Mouse (Mus musculus): ENCODE data around the gene Bsn.
A peak's percentile ranks its signal among the peaks of the same experiment; 100 is the strongest.
"Not testable (repeated sequence)": the region's sequence is repeated elsewhere in the genome, so short reads cannot be mapped to it uniquely, and the experiment has no call there.

Bsn gene

DNA sequence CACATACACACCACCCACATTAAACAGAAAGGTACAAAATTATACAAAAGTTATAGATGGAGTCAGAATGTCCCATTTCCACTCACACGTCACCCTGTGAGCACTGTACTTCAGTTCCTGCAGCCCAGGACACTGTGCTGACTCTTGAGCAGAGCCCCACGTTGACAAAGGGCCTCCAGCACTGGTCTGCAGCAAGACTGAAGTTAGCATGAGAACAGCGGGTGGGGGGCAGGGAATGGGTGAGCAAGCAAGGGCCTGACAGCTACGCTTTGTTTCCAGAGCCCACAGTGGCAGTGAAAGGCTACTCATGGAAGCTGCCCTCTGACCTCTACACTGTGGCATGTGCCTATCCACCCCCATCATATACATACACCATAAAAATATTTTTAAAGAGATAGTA lies 40.4 kb downstream of the Bsn start:
- peak; percentile 50 for DNase-seq (ENCODE audit: low spot score)

DNA sequence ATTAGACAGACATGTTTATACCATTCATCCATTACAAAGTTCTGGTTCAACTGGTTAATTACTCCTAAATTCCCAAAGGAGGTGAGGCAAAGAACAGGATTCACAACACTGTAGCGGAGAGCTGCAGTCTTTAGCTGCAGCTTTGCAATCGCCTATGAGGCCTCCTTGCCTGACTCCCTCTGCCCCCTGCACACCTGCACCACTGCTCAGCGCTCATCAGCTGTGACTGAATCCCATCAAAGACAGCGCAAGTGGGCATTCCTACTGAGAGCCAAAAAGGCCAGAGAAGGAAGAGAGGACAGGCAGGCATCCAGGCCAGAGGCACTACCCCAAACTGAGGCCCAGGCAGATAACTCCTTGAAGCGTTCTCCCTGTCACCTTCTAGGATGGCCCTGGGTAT lies 42.6 kb downstream of the Bsn start:
- DNase-seq (ENCODE audit: low spot score), result no peak

DNA sequence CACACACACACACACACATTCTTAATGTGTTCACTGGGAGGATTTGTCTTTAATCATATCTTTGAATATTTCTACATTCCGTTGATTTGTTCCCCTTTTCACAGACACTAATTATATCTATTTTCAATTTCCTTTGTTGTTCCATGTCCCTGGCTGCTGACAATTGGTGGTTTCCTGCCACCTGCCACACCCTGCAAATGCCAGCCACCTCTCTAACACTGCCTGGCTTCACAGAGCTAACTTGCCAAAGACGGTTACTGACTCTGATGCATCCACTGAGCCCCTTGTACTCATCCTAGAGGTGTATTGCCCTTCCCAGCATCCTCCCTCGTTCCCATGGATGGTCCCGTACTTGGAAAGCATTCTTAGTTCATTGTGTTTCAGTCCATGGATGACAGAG lies 43.7 kb downstream of the Bsn start:
- DNase-seq (ENCODE audit: low spot score), result no peak

DNA sequence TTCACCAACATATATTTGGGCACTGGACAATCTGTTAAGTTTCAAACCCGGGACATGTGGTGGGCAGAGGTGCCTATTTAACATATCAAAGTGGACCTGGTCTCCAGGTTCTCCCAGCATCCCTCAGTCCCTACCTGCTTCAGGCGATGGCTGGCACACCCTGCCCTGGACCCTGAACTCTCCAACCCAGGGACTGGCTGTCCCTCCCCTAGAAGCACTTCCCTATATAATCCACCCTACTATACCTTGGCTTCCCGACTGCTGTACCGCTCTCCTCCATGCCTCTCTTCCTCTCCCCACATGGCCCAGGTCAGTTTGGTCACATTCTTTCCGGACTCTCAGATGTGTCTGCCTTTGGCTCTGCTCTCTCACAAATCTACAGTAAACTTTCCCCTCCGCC lies 44.4 kb downstream of the Bsn start:
- no peak for DNase-seq (ENCODE audit: low spot score)

DNA sequence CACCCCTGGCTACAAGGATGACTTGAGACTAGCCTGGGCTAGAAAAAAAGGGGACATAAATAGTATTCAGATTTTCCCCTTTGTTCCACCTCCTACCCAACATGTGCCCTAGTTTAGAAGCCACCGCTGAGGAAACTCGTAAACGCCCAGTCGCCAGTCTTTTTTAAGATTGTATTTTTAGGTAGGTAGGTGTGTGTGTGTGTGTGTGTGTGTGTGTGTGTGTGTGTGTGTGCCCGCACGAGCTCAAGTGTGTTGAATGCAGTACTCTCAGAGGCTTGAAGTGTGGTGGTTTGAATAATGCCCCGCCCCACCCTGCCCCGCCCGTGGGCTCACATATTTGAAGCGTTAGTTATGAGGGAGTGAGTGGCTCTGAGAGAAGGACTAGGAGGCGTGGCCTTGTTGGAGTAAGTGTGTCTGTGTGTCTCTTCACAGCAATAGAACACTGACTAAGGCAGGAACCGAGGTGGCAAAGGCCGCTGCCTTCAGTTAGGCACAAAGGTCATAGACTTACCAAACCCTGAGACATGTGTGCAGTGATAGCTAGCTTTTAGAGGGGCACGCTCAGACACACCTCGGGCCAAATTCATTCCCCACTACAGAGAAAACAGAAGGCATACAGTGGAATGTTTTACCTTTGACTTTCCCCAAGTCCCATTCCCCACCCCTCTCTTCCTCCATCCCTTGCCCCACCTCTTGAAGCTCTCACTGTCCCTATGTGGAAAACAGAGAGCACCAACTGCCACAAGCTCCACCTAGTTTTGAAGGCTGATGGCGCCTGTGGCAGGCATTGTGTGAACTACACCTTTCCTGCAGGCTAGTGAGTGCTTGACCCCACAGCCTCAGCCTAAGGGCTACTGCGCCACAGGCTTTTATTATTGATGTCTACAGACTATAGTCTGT lies 45.6 kb downstream of the Bsn start:
- DNase-seq (ENCODE audit: low spot score), result no peak

DNA sequence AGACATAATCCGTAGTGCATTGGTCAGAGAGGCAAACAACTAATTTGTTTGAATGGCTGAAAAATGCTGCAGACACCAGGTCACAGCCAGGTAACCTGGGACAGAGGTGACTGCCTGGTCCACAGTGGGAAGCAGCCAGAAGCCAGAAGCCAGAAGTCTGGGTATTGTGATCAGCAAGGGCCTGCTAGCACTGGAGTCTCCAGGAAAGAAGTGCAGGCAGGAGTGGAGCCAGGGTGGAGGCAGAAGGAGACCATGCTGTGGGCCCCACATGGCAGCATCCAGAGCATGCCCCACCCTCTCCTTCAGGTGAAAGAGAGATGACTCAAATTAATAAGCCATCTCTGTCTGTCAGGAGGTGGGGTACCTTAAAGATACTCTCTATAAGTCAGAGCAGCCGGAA lies 46.7 kb downstream of the Bsn start:
- no peak for DNase-seq (ENCODE audit: low spot score)

DNA sequence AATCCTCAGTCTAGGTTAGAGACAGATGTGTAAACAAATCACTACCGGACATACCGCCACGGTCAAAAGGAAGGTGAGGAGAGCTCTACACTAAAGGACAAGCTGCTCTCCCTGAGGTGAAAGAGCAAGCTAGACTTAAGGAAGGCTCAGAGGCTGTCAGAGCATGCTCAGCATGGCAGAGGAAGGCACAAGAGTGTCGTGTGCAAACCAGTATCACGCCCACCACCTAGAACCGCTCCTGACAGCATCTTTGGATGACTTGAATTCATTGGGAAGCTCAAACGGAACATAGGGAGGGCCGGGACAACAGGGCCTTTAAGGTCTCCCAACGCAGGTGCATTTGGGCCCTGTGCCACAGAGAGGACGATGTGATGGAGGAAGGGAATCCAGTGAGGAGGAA lies 48.8 kb downstream of the Bsn start:
- DNase-seq (ENCODE audit: low spot score), result no peak

DNA sequence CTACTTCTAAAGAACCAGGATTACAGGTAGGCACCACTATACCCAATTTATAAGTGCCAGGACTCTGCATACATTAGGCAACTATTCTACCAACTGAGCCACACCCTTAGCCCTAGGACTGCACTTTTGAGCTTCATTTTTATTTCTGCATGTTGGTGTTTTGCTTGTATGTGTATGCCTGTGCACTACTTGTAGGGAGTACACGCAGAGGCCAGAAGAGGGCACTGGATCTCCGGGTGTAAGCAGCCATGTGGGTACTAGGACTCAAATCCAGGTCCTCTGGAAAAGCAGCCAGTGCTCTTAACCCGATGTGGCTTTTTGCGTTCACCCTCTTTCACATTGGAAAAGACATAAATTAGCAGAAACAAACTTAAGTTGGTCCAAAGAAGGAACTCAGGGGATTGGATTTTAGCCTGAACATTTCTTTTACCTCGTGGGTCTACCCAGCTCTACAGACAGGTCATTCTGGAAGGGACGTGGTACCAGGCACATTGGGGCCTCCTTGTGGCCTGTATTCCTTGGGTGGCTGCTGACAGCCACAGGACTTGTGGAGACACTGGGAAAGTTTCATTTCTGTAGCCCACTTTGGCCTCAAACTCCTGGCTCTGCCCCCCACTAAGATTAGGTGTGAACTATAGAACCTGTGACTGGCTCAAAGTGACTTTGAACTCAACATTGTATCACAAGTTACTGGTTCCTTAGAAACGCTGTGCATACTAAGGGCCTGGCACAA lies 50.1 kb downstream of the Bsn start:
- DNase-seq (ENCODE audit: low spot score), result no peak

DNA sequence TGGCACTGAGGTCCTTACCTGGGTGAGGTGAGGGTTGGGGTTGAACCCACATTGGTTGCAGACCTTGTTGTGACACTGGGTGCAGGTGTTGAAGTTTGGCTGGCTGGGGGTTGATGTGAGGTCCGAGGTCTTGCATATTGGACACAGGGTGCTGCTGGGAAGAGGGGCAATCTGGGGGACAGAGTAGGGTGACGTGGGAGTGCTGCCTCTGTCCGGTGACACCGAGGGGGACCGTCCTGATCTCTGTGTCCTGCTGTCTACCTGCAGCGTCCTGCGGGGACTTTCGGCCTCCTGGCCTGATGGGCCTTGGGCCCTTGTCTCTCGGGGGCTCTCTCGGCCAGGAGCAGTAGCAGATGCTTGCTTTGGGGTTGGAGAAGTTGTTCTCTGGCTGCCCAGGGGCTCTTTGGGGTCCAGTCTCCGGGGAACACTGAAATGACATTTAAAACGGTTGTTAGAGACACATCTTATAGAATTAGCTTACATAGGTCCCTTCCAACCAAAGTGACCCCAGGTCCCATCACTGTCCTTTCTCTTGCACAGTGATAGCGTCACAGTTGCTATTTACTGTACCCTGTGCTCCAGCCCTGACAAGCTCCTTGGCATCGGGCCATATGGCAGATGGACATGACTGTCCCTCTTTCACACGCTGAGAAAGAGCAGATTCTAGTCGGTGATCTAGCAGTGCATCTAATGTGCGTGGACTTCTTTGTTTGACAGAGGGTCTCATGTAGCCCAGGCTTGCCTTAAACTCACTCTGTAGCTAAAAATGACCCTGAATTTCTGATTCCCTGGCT lies 50.8 kb downstream of the Bsn start:
- DNase-seq (ENCODE audit: low spot score), result no peak

DNA sequence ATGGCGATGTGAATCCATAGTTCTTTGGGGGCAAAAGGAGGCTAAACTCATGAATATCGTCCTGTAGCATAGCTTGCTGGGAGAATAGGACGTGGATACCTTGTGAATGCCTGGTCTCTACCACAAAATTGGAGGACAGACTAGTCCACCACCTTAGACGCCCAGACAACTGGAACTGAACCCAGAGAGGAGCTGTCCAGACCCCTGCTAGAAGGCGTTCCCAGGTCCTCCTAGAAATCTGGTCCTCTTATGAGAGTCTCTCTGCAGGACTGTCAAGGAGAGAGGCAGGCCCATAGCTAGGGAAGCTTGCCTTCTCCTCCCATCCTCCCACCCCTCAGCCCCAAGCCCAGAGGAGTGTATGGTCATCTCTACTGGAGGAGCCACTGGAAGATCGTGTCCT lies 52.1 kb downstream of the Bsn start:
- DNase-seq (ENCODE audit: low spot score), result no peak

DNA sequence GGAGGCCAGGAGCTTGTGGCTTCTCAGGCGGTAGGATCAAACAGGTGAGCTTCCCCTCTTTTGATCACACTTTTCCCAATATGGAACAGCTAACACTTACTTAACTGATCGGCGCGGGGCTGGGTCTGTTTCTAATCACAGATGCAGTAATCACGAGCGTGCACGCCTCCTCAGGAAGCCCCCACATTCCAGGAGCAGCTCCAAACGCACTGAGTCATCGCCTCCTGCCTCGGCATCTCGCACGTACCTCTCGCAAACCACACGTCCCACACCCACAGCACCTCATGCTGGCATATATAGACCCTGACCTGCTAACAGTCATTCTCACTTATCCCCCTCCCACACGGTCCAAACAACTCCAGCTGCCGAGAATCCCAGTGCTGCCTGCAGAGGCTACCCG lies 52.7 kb downstream of the Bsn start:
- DNase-seq (ENCODE audit: low spot score), result peak; percentile 33

DNA sequence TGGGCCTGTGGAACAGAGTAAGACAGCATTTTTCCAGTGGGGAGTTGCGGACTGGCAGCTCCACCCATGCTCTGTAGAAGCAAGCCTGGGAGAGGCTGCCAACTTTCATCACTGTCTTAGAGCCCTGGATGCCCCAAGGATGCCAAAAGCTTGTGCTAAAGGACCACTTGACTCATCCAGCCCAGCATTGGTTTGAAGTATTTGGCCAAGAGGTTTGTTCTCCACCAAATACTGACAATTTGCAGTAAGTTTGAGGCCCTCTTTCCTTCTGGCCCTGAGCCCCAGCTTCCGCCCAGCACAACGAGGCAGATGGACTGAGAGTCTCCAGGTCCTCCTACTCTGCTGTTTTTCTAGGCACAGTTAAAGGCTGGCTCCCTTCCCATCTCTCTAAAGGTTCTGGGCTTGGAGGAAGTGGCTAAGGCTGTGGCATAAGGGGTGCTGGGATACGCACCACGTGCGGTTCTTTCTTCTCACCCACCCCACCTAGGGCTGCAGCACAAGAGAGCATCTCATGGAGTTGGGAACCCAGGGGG lies 53.2 kb downstream of the Bsn start:
- DNase-seq (ENCODE audit: low spot score), result no peak

DNA sequence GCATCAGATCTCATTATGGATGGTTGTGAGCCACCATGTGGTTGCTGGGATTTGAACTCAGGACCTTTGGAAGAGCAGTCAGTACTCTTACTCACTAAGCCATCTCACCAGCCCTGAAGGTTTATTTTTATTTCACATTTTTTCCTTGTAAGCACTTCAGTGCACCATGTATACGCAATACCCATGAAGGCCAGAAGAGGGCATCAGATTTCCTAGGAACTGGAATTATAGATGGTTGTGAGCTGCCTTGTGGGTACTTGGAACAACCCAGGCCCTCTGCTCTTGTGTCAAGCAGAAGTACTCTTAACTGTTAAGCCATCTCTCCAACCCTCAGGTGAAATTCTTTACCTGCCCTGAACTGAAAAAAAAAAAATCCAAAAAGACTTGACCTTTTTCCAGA lies 54.0 kb downstream of the Bsn start:
- peak; percentile 80 for DNase-seq (ENCODE audit: low spot score)

DNA sequence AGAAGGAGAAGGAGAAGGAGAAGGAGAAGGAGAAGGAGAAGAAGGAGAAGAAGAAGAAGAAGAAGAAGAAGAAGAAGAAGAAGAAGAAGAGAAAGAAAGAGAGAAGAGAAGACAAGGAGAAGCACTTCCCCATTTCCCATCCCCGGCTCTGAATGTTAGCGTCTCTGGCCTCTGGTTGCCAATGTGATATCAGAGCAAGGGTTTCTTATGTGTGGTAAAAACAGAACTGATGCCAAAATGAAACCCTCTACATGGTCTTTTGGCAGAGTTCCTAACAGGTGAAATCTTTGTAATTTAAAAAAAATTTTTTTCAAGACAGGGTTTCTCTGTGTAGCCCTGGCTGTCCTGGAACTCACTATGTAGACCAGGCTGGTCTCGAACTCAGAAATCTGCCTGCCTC lies 54.5 kb downstream of the Bsn start:
- not testable (repeated sequence) for DNase-seq (ENCODE audit: low spot score)

DNA sequence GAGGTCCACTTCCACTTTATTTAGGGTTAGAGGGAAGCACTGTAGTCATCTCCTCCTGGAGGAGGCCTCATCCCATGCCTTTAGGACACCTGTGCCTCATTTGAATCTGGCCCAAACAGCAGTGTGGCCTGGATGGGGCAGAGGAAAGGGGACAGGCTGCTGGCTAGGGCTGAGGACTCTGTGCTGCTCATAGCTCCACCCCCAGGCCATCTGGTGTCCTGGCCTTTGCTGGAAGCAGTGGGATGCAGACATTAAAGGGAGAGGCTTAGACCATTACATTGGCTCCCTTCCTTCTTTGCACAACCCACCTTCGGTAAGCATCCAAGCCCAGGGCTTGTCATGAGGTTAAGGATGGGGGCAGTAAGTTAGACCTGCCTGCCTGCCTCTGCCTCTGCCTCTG lies 56.7 kb downstream of the Bsn start:
- no peak for DNase-seq (ENCODE audit: low spot score)

DNA sequence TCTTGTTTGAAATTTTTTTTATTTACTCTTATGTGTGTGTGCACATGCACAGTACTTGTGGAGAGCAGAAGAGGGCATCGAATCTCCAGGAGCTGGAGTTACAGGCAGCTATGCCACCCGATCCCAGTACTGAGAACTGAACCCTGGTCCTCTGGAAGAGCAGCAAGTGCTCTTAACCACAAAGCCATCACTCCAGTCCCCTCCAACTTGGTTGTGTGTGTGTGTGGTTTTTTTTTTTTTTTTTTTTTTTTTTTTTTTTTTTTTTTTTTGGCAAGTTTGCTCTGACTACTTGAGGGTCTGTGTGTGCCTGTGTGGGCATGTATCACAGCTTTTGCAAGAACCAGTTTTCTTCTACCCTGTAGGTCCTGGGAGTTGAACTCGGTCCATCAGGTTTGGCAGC lies 57.8 kb downstream of the Bsn start:
- no peak for DNase-seq (ENCODE audit: low spot score)

DNA sequence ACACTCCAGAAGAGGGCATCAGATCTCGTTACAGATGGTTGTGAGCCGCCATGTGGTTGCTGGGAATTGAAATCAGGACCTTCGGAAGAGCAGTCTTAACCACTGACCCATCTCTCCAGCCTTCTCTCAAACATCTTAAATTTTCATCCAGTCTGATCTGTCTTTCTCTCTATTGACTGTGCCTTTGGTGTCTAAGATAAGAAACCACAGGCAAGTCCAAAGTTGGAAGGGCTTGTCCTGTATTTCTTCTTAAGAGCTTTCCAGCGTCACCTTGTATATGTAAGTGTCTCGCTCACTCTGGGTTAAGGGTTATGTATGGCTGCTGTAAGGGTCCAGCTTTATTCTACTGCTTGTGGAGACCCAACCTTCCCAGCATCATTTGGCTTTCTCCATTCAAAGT lies 58.7 kb downstream of the Bsn start:
- DNase-seq (ENCODE audit: low spot score), result no peak

DNA sequence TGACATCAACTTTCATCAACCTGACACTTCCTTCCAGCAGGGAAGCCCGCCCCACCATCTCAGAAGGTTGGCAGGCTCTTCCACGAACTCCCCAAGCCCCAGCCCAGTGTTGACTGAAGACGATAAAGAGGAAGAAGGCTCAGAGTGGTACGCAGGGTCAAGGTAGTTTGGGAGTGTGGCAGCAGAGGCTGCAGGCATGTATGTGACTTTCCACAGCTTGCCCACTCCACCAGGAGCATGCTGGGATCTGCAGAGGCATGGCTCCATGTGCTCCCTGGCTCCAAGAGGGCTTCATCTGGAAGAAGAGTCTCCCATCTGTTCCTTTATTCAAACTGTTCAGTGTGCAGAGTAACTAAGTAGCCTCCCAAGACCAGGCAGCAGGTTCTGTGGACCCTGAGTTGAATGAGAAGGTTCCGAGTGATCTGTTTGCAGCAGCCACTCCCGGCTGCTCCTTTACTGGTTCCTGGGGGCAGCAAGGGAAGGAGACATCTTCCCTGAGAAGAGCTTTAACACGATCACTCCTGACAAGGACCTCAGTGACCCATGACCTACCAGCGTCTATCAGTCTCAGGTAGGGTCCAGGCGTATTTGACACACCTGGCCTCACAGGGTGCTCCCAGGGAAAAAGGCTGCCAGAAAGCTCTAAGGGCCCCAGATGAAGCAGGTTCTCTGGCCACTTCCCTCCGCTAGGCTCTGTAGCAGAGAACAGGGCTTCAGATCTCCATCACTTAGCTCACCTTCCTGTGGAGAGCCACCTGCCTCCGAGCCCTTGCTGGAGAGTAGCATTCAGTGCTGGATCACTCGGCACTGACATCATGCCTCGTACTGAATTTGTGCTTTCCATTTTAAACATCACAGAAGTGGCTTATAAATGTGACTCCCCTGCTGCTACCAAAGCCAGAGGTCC lies 60.9 kb downstream of the Bsn start:
- no peak for DNase-seq (ENCODE audit: low spot score)

DNA sequence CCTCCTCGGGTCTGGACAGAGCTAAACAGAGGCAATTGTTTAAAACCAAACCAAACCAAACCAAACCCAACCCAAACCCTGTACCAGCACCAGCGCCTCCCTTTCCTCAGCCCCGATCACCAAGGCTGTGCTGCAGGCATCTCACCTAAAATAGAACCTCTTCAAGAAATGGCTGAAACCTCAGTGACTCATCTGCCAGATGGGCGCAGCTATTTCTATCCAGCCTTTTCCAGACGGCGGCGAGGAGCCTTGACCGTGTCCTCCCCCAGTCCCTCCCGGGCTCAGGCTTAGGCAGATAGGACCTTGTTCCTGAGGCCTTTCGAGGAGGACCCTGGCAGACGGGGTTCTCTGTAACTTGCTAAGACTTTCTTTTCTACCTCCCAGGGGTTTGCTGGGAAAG lies 61.9 kb downstream of the Bsn start:
- DNase-seq (ENCODE audit: low spot score), result no peak

DNA sequence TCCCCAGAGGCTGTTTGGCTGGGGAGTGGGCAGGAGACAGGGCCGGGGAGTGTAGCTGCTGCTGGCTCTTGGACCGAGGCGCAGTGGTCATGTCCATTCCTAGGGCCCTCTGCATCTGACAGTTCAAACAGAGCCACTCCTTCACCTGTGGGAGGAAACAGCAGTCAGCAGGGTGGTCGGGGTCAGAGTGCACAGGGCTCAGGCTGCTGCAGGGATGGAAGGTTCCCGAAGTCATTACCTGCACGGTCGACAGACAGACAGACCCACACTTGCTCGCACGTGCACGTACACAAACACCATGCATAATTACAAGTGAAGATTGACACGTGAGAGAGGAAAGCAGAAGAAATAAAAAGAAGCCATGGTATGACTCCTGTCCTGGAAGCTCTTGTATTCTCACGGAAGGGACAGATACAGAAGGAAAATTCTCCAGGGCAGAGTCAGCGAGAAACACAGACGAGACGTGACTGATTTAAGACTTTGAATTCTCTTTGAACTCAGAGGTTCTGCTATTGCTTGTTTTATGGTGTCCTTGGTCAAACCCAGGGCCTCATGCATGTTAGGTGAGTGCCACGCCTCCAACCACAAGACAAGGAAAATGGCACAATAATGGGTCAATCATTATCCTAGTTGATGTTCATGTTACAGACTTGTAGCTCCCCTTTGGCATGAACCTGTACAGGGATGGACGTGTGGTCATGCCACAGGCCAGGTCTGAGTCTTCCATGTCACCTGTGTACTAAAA lies 63.6 kb downstream of the Bsn start:
- DNase-seq (ENCODE audit: low spot score), result no peak

DNA sequence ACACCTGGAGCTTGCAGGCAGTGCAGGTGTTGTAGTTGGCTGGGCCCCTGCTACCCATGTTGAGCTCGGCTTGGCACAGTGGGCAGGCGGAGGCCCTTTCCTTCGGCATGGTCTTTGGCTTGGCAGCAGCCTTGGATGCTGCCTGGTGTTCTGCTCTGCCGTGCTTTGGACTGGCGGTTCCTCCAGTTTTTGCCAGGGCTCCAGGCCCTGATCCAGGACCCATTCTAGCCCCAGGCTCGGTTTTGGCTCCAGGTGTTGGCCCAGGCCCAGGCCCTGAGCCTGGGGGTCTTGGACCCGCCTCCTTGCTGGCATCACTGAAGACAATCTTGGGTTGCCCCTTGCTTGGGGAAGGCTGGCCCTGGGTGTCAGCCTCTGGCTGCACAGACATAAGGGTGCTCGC lies 64.5 kb downstream of the Bsn start:
- no peak for DNase-seq (ENCODE audit: low spot score)
